Mouse (Mus musculus) yolk sac, embryonic 10.5 days (tissue): ENCODE data around the gene Olfr1393.
"Not testable (repeated sequence)": the region's sequence is repeated elsewhere in the genome, so short reads cannot be mapped to it uniquely, and the experiment has no call there.

Experiments used
- DNase-seq: peaks from one replicate; pipeline ENCODE4 v3.0.0-alpha.2; 2017; ENCODE audit warnings: low spot score

Gene Olfr1393

DNA sequence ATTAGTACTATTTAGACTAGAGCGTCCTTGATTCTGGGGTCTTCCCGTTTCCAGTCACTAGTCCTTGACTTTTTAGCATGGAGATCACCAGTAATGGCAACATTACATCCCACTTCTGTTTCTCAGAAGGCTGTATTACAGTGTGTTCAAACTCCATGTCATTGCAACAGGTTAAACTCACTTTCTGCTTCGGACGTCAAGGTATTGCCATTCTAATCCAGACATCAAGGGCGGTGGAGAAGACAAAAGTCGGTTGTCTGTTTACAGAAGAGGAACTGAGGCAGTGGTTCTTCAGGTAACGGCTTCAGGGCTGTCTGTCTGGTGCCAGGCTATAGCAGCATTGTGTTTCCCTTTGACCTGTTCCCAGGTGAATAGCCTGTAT lies 26.7 kb upstream of the Olfr1393 start:
- no peak for DNase-seq

DNA sequence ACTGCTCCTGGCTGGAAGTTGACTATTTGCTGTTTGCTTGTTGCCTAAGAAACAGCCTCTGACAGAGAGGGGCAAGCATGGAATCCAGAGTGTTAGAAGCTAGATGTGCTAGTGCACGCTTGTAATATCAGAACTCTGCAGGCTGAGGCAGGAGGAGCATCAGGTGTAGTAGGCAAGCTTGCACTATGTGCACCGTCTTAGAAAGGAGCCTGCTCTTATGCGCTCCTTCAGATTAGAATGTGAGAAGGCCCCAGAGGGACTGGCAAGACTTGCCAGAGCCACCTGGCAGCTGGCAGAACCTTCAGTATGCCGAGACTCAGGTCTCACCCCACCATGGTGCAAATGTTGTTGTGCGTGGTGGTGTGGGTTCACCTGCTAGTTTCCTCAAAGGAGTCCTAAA lies 26.1 kb upstream of the Olfr1393 start:
- no peak for DNase-seq

DNA sequence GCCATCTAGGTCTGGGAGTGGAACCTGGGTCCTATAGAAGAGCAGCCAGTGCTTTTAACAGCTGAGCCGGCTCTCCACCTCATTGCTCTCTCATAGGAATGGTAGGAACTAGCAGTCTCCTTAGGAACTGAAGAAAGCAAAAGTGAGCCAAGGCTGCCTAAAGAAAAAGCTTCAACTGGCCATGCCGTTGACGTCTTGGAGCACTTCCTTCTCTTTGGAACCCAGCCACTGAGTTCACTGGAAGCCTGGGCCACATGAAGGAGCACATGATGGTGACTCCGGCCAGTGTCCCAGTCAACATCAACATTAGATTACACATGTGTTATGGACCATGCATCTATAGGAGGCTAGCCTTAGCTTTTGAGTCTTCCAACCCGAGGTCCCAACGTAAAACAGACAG lies 25.1 kb upstream of the Olfr1393 start:
- DNase-seq: no peak

DNA sequence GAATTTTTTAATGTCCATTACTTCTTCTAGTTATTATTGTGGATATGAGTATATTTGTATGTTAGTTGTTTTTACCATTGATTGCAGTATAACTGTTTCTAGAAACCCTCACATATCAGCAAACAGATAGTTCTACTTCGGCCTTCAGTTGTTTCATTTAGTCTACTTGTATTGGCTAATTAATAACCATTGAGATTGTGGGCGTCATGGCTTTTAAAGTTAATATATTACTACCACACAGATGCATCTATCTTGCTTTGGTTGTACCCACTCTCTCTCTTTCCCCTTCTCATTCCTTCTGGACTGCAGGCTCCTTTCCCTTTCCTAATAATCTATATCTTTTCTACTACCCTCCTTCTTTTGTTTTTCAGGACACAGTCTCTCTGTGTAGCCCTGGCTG lies 18.8 kb upstream of the Olfr1393 start:
- DNase-seq: no peak

DNA sequence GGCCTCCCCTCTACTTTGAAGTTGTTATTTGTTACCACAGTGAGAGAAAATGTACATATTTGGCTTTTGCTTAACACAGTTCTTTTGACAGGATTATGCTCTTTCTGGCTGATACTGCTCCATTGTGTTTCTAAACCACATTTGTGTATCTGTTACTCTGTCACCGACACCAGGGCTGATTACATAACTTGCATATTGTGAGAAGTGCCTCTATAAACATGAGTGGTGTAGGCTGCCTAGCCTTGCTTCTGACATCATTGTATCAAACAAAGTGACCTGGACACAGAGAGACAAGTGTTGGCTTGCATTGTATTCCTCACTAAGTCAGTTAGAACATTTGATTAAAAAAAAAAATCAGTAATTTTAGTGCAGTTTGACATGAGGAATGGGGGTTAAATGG lies 18.3 kb upstream of the Olfr1393 start:
- DNase-seq: no peak

DNA sequence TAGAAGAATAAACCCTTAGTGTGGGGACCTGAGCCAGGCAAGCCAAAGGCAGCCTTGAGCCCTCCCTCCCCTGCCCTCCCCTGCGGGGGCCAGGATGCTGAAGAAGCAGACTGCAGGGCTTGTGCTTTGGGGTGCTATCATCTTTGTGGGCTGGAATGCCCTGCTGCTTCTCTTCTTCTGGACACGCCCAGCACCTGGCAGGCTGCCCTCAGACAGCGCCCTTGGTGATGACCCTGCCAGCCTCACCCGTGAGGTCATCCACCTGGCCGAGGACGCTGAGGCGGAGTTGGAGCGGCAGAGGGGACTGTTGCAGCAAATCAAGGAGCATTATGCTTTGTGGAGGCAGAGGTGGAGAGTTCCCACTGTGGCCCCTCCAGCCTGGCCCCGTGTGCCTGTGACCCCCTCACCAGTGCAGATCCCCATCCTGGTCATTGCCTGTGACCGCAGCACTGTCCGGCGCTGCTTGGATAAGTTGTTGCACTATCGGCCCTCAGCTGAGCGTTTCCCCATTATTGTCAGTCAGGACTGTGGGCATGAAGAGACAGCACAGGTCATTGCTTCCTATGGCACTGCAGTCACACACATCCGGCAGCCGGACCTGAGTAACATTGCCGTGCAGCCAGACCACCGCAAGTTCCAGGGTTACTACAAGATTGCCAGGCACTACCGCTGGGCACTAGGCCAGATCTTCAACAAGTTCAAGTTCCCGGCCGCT lies 17.3 kb upstream of the Olfr1393 start:
- DNase-seq: no peak

DNA sequence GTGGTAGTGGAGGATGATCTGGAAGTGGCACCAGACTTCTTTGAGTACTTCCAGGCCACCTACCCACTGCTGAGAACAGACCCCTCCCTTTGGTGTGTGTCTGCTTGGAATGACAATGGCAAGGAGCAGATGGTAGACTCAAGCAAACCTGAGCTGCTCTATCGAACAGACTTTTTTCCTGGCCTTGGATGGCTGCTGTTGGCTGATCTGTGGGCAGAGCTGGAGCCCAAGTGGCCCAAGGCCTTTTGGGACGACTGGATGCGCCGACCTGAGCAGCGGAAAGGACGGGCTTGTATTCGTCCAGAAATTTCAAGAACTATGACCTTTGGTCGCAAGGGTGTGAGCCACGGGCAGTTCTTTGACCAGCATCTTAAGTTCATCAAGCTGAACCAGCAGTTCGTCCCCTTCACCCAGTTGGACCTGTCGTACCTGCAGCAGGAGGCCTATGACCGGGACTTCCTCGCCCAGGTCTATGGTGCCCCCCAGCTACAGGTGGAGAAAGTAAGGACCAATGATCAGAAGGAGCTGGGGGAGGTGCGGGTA lies 16.7 kb upstream of the Olfr1393 start:
- peak; percentile 50 for DNase-seq

DNA sequence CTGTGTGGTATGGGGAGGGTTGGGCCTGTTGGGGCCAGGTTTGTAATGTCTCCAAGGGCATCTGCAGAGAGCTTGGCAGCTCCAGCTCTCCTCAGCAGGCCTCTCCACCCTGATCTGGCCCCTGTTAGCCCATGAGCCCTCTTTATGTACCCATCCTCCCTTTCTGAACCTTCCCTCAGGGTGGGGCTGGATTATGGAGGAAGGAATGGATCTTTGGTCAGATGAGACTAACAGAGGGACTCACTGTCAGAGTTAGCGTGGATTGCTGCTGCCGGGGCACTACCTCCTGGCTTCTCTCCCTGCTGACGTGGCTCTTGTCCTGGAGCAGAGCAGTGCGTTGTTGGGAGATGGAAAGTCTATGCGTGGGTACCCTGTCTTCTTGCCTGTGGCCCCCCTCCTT lies 15.8 kb upstream of the Olfr1393 start:
- no peak for DNase-seq

DNA sequence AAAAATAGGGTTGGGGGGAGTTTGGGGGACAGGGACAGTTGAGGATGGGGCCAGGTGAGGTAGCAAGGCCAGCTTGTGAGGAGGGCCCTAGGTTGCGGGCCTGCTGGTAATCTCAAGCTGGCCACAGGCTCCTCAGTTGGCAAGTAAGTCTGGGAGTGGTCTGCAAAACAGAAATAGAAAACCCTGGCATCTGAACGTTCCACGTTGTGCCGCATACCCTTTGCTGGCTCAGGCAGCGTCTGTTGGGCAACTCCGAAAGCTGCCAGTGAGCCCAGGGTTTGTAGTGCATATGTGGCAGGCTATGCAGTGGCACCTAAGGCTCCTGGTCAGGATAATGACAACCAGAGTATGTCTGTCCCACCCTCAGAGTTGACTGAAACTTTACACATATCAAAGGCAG lies 15.0 kb upstream of the Olfr1393 start:
- DNase-seq: no peak

DNA sequence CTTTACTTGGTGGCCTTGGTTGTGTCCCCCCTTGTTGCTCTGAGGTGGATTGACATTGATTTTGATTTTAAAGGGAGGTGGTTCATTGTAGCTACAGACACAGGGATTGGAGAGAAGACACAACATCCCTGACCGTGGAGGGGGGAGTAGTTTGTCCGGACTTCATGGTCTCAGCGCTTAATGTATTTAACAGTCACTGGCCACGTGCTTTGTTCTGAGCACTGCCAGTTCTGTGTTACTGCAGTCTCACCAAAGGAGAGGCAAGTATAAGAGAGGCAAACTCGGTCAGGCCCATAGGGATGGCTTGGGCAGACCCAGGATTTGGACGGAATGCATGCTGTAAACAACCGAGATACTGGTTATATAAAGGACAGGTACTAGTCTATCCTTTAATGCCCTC lies 14.0 kb upstream of the Olfr1393 start:
- no peak for DNase-seq

DNA sequence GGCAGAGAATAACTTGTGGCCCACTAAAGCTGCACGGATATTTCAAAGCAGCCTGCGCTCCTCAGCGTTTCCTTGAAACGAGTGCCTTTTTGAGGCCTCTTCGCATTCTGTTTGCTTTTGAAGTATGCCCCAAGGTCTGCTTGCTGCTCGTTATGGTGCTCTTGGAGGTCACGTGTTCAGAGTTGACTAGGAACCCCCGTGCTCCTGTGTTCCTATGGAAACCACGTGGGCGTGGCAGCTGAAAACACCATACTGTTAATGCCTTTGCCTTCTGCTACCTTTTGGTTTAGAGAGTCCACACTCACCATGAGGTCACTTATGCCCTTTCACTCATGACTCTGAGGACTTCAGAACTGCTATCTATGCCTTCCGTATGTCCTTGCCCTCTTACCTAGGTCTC lies 13.5 kb upstream of the Olfr1393 start:
- DNase-seq: no peak

DNA sequence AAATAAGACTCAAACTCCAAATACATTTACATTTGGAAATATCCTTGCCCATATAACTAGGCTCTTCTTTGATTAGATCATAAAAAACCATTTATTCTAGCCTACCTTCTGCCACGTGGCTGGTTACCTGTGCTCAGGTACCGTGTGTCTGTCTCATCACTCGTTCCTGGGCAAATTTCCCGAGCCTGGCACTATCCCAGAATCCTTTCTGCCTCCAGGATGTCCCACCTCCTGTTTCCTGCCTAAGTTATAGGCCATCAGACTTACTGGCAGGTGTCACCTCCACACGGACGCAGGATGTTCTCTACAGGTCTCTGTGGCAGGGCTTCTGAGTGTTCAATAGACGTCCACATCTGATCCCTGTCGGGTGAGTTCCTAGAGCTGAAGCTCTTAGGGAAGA lies 13.0 kb upstream of the Olfr1393 start:
- DNase-seq: no peak

DNA sequence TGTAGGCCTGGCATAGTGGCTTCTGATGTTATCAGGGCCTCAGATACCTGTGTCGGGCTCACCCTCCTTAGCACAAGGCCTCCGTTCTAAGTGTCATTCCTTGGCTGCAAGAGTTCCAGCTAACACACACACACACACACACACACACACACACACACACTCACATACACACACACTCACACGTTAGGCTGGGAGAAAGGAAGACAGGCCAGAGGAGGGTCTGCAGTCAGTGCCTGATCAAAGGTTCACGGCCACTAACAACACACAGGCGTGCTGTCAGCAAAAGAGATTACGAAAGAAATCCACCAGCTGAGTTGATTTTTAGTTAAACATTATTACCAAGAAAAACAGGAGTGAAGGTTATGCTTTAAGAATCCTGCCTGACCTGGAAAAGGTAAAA lies 11.4 kb upstream of the Olfr1393 start:
- DNase-seq: peak; percentile 68

DNA sequence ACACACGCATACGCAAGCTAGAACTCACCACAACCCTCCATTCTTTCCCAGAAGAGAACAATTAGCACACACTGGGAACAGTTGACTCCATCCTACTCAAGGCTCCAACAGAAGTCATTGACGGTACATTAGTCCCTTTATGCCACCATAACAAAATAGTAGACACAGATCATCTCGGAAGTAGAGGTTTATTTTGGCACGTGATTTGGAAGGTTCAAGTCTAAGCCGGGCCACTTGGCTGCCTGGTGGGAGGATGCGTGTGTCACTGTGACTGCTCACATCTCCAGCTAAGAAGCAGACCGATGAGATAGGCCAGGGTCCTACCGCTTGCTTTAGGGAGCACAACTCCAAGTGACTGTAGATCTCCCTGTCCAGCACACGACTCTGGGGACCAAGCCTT lies 10.8 kb upstream of the Olfr1393 start:
- no peak for DNase-seq

DNA sequence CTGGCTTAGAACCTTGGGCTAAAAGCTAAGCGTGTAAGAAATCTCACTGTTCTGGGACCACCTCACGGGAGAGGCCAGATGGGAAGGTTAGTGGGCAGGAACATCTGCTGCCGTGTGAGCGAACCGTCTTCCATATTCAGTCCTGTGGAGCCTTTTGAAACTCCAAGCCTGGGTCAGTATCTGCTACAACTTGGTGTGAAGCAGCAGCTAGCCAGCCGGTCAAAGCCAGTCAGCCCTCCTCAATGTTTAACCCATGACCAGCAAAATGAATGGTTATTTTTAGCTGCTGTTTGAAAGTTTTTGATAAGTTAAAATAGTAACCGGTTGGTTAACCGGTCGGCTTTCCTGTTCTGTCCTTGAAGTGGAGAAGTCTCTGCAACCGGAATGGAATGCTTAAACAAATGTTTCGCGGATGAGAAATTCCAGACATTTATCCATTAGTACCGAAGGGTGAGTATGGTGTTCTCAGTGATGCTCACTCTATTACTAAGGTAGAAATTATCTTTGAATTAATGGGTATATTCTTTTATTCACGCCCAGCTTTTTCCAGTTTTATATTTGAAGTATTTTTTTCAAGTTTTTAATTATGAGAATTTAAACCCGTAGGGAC lies 10.0 kb upstream of the Olfr1393 start:
- DNase-seq: peak; percentile 46

DNA sequence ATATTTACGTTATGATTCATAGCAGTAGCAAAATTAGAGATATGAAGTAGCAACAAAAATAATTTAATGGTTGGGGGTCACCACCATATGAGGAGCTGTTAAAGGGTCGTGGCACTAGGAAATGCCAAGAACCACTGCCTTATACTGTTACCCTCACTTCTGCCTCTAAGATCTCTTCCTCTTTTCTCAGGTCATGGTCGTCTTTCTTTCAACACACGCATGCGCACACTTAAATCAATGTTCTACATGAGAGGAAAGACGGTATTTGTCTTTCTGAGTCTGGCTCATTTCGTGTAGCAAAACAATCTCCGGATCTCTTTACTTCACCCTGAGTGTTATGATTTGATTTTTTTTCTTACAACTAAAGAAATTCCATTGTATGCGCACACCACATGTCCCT lies 8.3 kb upstream of the Olfr1393 start:
- DNase-seq: no peak

DNA sequence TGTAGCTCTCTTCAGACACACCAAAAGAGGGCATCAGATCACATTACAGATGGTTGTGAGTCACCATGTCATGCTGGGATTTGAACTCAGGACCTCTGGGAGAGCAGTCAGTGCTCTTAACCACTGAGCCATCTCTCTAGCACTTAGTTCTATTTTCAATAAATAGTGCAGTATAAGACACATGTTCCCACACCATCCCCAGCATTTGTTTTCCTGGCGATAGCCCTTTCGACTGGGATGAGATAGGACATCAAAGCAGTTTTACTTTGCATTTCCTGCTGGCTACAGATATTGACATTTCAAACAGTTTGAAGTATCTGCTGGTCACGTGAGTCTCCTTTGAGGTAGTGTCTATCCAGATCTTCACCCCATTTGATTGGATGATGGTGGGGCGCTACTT lies 7.7 kb upstream of the Olfr1393 start:
- DNase-seq: no peak

DNA sequence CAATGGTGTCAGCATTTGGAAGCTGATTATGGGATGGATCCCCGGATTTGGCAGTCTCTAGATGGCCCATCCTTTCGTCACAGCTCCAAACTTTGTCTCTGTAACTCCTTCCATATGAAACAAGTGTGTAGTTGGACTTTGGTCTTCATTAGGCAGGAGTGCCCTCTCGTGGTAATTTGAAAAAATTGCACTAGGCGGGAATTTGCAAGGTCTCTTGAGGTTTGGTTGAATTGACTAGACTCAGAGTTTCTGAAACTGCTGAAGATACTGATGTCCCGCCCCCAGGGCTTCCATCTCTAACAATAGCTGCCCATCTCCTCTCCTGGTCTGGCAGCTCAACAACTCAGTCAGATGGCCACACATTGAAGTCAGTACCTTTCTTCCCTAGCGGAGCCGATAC lies 6.8 kb upstream of the Olfr1393 start:
- peak; percentile 39 for DNase-seq

DNA sequence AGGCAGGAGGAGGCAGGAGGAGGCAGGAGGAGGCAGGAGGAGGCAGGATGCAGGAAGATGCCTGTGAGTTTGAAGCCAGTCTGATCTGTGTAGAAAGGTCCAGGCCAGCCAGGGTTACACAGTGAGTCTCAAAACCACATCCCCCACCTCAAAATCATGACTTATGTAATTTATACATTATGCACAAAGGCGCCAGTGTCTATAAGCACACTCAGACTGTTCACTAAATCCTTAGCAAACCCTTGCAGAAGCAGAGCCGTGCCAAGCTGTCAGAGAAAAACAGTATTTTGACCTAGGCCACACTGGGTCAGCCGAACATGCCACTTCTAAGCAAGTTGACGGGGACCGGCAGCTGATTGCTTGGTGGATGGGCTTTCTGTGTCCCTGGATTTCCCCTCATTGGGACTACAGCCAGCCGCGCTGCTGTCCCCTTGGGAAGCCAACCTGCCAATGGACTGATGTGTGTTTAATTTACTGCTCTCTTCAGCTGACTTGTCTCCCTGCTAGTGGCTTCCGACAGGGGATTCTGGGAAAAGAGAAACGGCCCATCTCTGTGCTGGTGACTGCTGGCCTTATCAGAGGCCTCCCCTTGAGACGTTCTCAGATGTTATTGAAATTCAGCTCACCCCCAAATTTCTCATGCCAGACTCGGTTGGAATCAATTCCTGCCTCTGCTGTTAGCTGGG lies 4.1 kb upstream of the Olfr1393 start:
- no peak for DNase-seq

DNA sequence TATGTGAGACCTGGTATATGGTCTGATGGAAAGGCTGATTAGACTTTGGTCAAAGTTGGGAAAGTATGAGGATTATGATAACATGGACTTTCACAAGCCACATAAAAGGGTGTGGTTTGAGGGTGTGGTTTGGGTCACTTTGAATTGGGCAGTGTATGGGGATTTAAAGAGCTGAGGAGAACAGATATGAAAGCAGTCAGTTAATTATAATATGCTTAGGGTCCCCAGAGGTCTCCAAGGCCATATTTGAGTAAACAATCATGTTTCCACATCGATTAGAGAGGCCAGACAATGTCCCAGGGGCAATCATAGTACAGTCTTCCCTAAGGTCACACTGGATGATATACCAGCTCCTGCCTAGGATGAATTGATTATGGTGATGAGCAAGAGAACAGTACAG lies 6.9 kb downstream of the Olfr1393 start, which contains the start of gene Olfr1392:
Olfr1392 (plus strand) TSS at position 301 of the 400 bp plus-strand sequence.
- DNase-seq: not testable (repeated sequence)

DNA sequence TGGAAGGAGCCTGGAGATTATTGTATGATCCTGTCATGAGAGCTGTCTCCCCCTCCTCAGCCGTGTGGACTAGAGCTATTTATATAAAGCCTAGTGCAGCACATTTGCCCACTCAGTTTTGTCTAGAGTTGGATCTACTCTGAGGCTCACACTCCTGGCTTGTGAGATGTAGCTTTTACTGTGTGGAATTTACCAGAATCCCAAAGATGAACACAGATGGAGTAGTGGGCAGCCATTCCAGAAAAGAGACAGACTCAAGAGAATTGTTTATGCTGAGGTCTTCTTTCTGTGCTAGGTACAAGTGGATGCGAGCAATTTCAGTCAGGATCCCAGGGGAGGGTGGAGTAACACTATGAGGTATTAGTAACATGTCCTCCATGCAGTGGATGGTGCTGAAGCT lies 9.1 kb downstream of the Olfr1393 start:
- DNase-seq: no peak

DNA sequence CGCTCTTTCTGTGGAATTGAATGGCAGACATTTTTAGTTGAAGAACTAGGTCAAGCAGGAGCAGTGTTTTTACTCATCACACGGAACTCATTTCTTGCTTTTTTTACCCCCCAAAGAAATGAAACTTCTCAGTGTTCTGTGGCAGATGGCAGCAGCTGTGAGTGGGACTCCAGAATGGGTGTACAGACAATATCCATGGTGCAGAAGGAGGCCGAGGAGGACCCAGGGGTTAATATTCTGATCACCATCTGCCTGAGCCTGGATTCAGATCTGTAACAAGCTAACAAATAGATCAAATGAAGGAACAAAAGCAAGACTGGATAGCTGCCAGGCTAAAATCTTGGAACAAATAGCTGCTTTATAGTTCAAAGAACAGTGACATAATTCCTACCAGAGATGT lies 14.7 kb downstream of the Olfr1393 start:
- DNase-seq: no peak

DNA sequence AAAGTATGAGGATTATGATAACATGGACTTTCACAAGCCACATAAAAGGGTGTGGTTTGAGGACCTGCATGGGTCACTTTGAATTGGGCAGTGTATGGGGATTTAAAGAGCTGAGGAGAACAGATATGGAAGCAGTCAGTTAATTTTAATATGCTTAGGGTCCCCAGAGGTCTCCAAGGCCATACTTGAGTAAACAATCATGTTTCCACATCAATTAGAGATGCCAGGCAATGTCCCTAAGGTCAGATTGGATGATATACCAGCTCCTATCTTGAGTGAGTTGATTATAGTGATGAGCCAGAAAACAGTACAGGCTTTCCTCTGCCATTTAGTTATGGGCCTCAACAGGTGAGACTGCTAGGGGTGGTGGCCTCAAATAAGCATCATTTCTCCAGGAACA lies 26.3 kb downstream of the Olfr1393 start, which contains the start of gene Olfr10:
Olfr10 (plus strand) TSS at position 301 of the 400 bp plus-strand sequence.
- DNase-seq: no peak
